Mouse (Mus musculus) thymus, adult 2 months (tissue): ENCODE results near the gene Acss2.

ENCODE experiments used
- CTCF ChIP-seq: fragments of 200-500 bp; IDR thresholded peaks from 2 replicates; pipeline ENCODE4 v1.5.1; 2012; ENCODE audit warnings: mild to moderate bottlenecking, control low read depth, low read length, moderate library complexity, borderline replicate concordance; ENCODE audit not compliant: control insufficient read depth, poor library complexity, insufficient read depth; ENCODE audit errors: extremely low read depth
- POLR2A ChIP-seq: fragments of 200-500 bp; IDR thresholded peaks from 2 replicates; pipeline ENCODE4 v1.6.1; 2012; ENCODE audit warnings: mild to moderate bottlenecking, low read length, control low read depth, moderate library complexity; ENCODE audit not compliant: control insufficient read depth, poor library complexity, insufficient read depth; ENCODE audit errors: extremely low read depth

DNA sequence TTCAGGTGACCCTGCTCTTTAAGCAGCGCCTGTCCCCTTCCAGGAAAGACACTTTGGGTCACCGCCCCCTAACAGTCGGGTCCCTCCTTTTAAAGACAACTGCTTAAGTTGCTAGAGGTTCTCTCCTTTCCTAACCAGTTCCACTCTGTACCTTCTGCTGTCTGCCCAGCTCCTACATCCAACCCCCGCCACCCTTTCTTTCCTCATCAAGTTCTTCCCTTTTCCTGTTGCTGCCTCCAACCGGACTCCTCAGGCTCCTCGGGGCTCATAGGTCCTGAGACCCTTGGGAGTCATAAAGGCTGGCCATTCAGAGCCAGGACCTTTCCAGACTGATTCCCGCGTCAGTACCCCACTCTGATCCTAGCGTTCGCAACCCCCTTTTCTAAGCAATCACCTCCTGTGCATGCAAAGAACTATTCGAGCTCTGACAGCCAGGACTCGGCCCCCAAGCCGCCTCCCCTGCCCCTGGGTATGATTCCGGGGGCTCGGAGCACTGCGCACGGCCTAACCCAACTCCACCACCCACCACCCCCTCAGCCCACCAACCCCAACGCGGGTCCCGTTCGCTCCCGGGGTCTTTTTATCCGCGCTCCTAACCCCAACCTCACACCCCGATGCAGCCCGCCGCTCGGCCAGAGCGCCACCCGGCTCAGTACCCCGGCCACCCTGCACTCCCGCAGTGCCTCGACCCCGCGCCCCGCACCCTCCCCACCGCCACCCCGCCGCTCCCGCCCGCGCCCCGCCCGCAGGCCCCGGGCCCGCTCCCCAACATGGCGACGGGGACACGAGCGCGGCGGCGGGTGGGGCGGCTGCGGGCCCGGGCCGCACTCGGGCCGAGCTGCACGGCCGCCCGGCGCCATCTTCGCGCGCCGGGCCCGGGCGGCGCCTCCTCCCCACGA, 44.8 kb upstream of the Acss2 start:
- TF ChIP-seq POLR2A = no peak
- TF ChIP-seq CTCF = no peak
